Mouse (Mus musculus): ENCODE results near the gene Pepd.
A peak's percentile ranks its signal among the peaks of the same experiment; 100 is the strongest.
"Not testable (repeated sequence)": the region's sequence is repeated elsewhere in the genome, so short reads cannot be mapped to it uniquely, and the experiment has no call there.

Pepd gene

DNA sequence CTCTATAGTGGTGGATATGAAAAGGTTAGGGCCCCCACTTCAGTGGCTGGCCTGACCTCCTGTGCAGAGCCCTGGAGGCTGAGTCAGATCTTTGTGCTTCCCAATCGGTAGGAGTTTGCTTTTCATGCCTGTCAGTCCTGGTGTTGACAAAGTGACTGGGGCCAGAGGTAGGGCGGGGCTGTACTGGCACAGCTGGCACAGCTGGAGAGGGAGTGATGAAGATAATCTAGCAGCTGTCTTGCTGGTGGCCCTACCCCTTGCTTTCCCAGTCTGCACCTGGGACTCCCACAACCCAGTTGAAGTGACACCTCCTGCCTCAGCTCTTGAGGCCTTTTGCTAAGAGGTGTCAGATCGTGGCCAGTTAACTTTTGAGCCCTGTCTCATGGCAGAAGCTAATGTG lies 21.0 kb downstream of the Pepd start:
- no peak for DNase-seq

DNA sequence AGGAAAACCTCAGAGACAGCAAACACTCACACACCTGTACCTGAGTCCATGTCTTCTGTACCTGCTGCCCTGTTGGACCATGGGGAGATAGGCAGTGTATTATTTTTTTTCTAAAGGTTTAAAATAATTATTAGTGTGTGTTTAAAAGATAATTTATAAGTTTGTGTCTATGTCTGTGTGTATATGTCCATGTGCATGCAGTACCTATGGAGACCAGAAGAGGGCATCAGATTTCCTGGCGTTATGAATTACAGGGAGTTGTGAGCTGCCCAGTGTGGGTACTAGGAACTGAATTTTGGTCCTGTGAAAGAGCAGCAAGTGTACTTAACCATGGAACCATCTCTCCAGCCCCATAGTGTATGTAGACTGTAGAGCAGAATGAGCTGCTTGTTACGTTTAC lies 24.2 kb downstream of the Pepd start:
- DNase-seq: no peak

DNA sequence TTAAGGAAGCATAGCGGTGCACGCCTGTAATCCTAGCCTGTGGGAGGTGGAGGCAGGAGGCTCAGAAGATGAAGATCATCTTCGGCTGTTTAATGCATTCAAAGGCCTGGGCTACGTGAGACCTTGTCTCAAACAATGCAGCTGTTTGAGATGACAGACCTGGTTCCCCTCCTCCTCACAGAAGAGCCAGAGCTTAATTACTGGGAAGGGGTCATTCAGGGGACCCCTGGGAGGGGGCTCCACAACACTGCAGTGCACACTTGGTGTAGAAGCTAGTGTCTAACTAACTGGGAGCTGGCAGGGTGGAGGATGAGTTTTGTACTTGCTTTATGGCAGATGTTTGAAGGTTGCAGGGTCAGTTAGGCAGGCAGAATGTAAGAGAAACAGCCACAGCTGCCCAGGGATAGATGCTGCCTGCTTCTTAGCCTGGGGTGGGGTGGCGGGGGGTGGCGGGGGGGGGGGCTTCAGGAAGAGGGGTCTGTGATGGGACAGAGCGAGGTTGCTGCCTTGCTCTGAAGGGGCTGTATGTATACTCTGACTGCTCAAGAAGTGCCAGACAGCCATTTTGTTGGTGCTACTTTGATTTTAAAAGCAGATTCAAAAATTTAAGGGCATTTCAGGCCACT lies 26.6 kb downstream of the Pepd start:
- DNase-seq: no peak

DNA sequence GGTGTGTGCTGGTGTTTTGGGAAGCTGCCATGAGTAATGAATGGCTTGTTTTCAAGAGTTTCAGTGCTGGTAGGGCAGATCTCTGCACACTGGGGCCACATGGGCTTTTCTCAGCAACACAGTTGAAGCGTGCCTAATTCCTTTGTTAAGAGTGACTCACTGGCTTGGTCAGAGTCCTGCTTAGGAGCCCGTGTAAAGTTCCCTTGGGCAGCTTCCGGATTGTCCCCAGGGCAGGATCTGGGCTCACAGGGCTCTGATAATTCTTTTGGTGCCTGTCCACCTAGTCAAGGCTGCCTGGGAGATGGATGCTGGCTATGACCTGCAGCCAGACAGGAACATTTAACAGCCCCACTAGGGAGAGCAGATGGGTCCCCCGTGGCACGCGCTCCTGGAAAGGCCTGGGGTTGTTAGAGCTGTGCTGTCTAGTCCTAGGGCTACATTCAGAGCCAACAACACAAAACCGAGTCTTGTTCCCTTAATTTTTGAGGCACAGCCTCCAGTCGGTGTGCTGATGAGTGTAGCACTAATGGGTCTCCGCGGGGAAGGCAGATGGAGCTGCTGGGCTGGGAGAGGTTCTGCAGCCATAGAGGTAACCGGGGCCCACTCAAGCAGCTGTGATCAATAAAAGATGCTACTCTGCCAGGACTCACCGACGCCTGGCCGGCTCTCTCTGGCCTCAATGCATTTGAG lies 27.2 kb downstream of the Pepd start:
- peak; percentile 49 for DNase-seq

DNA sequence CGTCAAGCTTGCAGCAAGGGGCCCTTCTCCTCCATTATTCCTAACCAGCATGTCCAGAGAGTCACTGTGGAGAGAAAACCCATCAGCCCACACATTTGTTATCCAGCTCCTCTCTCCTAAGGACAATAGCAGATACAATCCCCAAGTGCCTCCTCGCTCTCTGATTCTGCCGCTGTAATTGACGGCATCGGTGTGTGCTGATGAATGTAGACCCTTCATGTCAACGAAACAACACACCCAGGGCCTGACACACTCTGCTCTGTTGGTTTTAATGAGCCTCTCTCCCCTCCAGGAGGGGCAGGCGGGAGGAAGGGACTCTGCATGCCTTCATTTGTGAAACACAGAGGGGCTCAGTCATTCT lies 27.8 kb downstream of the Pepd start:
- no peak for DNase-seq

DNA sequence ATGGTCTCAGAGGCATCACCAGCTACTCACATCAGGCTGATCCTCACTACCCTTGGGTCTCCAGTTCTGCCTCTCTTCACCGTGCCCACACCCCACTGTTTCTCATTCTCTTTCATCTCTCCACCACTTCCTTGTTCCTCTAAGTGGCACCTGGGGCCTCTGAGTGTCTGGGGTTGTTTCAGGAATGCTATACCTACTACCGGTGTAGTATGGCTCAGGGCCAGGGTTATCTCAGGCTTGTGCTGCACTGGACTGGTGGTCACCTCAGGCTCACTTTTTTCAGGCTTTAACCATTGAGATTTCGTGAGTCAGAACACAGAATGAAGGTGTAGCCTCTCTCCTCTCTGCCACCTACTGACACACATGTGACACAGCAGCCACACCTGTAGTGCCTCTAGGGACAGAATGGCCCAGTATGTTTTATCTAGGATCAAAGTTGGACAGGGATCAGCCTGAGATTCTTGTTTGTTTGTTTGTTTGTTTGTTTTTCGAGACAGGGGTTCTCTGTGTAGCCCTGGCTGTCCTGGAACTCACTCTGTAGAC lies 31.5 kb downstream of the Pepd start:
- no peak for DNase-seq

DNA sequence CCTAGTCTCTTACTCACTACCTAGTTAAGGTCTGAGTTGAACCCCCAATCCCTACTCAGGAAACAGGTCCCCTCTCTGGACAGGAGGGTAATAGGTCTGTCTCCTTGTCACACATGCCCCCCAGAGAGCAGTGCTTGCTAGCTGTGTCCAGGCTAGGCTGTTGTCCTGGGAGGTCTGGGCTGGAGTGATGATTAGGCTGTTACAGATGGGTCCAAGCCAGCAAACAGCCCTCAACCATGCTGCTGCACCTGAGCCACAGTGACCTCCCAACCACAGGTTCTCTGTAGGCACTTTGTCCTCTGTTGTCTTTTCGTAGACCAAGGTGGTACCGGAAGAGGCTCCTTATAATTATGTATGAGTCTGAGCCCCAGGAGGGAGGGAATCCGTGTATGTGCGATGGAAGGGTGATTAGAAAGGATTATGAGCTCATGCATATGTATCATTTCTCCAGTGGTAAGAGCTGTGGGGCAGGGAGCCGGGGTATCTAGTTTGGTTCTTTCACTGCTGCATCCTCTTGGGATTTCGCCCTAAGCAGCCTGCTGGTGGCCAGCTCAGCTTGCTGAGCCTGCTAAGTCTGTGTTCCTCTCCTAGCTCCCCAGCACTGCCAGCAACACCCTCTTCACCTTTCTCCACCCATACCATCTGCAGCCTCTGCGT lies 34.2 kb downstream of the Pepd start:
- no peak for DNase-seq

DNA sequence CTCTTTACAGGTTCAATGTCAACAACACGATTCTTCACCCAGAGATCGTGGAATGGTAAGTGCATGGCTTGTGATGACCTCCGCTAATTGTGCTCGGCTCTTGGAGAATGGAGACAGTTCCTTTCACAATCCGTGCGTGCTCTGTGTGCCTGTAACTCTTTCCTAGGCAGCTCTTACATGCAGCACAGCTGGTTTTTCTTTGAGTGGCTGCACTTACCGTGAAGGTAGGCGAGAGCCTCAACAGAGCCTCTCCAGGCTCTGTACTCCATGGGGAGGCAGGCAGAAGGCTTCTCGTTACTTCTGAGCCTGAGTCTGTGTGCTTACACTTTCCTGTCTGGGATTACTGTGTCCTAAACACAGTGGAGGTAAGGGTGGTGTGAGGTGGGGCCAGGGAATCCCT lies 42.4 kb downstream of the Pepd start:
- DNase-seq: no peak

DNA sequence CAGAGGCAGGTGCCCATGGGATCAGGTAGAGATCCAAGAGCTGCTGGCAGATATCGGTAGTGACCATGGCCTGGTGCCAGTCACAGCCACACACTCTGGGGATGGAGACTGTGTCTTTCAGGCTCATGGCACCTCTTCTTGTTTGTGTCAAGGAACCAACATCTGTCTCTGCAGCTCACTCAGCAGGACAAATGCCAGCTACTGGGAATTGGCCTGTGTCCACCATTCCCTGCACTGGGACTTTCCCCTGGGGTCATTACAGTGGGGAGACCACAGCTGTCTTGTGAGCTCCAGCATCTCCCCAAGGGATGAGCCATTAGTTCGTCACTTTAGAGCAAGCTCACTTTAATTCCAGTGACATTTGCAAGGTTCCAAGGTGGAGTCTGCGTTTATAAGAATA lies 43.1 kb downstream of the Pepd start:
- no peak for DNase-seq

DNA sequence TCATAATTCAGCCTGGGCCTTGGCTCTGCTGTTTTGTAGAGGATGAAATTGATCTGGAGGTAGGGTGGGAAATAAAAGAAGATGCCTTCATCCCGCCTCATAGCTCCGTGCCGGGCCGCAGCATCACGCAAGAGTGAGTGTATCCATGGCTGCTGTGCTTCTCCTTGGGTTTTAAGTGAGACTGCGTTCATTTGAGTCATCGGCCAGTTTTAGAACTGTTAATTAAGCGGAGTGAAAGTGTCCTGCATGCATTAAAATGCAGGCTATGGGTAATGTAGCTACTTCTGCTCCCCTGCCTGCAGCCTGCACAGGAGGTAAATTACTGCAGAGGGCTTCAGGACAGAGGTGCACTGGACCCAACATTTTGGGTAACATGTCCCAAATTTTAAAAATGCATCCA lies 45.0 kb downstream of the Pepd start:
- no peak for DNase-seq

DNA sequence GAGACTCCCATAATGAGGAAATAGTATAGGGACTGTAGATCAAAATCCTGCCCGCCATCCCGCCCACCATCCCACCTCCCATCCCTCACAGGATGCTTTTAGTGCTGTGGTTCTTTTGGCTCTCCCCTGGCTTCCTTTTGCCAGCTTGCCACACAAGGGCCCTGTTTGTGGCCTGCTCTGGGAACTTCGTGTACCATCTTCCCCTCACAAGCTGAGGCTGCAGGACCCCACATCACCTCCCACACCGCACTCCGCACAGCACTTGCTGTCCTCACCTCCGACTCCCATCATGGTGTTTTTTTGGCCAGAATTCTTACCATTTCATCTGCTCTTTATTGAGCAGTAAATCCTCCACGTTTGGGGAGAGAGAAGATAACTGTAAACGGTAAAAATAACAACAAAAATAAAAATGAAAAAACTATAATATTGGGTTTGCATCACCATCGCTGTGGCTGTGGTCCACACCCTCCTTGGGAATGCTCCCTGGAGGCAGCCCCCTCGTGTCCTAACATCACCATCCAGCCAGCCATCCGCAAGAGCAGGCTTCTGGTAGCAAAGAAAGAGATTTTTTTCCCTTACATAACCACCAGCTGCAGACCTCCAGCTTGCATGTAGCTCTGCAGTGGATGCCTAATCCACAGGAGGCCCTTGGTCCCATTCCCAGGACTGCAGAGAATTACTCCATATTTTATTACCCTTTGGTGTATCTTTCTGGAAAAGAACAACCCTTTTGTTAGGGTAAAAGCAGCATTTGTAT lies 51.9 kb downstream of the Pepd start:
- no peak for DNase-seq

DNA sequence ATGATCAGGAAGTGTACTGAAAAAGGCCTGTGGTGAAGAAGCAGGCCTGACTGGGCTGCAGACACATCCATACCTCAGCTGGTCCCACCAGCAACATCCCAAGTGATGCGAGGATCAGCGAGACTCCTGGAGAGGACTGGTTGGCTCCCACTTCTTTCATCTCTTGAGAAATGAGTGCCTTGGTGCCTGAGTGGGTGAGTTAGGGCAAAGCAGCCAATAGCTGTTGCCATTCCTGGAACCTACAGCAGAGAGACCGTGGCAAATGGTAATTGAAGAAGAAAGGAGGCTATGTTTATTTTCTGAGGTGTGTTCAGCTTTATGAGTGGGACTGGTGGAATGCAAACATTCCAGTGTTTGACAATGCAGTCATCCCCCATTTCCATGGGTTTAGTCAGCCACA lies 55.2 kb downstream of the Pepd start:
- no peak for DNase-seq

DNA sequence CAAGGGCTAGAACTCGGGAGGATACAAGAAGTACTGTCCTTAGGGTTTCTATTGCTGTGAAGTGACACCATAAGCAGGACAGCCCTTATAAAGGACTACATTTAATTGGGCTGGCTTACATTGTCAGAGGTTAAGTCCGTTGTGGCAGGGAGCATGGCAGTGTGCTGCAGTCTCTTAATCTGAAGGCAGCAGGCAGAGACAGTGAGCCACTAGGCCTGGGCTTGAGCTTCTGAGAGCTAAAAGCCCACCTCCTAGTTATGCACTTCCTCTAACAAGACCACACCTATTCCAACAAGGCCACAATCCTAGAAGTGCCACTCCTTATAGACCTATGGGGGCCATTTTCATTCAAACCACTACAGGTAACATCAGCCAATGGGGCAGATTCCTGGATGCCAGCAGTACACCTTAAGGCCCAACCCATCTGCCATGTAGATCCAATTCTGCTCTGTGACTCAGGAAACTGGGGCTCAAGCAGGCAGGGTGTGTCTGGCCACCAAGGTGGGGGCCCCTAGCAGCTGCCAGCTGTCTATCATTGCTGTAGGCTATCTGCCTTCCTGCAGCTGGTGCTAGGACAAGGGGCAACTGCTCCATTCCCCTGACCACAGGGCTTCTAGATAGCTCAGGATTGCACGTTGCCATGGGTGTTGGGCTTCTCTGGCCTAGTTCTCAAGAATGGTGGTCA lies 56.7 kb downstream of the Pepd start:
- DNase-seq: no peak

DNA sequence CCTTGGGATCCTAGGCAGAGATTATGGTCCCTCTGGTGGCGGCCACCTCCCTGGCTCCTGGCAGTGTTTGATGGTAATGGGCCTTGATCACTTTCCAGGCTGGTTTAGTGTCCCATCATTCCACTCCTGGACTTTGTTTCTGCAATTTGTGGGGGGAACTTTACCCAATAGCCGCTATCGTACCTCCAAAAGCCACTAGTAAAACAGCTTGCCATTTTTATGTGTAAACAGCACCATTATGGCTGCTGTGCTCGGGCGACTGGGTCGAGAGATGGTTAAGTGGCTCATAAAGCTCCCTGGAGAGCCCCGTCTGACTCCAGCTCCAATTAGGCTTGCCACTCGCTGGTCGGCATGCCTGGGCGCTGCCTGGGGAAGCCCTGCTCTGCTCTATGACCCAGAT lies 59.6 kb downstream of the Pepd start:
- DNase-seq: no peak

DNA sequence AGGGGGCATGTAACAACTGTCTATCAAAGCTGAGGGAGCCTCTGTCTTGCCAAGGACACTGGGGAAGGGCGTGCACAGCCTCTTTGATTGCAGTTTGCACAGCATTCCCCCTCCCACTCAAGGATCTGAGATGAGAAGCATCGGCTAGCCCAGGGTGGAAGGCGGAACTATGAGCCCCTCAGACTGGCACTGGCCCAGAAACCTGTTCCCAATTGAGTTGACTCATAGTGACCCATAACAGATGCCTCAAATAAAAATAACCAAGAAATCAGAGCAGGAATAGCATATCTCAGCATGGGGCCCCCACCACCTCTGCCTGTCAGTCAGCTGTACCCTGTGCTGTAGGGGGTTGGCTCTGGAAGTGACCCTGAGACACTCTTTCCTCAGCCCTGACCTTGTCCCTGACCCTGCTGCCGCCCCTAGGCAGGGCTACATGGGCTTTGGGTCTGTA lies 60.8 kb downstream of the Pepd start:
- no peak for DNase-seq

DNA sequence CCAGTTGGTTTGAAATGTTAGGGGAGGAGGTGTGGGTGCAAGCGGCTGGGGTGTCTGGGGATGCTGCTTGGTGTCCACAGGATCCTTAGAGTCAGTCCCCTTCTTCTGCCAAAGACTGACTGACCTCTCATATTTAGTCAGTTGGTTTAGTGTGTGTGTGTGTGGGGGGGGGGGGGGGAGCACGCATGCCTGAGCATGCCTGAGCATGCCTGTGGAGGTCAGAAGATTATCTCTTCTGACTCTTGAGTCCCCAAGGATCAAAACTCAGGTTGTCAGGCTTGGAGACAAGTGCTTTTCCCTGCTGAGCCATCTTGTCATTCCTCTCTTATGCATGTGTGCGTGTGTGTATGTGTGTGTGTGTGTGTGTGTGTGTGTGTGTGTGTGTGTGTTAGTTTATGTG lies 61.7 kb downstream of the Pepd start:
- DNase-seq: no peak

DNA sequence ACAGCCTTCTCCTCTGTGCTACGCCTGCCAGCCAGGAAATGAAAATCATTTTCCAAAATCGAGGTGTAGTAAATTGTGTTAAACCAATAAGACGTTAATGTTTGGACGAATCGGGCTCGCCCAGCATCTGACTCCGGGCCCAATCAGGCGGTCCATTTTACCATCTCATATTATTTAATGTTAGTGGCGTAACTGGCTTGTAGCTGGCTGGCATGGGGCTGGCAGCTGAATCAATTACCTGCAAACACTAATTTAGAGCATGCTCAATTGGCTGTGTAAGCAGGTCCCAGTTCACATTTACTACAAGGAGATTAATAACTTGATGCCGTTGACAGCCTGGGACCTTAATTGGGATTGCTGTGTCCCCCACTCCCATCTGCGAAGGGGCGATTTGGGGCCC lies 63.7 kb downstream of the Pepd start:
- no peak for DNase-seq

DNA sequence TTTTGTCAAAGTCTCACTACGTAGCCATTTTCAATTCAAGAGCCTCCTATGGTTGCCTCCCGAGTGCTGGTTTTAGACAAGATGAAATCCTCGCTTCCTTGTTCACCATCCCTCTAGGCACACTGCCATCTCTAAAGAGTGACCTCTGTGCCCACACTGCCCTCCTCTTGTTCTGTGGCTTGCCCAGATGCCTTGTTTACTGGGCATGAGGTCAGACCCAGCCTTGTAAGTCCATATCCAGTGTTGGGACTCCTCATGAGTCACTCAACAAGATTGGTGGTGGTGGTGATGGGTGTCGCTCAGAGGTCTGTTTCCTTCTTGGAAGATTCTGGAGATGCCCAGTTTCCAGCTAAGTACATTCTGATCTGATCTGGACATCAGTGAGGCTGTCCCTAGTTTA lies 65.2 kb downstream of the Pepd start:
- no peak for DNase-seq

DNA sequence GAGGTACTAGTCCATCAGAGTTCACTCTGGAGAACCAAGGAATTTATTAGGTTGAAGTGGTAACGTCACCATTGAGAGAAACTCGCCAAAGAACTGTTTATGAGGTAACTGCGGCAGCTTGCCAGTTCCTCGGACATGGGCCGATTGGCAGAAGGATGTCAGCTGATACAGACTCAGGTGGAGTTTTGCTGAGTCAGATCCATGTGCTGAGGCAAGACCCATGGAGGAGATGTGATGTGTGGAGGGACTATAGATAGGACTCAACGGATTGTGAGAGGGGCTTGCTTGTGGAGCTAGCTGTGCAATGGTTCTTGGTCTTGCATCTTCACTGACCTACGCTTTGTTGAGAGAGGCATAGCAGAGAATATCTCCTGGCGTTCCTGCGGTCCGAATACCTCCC lies 69.6 kb downstream of the Pepd start:
- DNase-seq: no peak

DNA sequence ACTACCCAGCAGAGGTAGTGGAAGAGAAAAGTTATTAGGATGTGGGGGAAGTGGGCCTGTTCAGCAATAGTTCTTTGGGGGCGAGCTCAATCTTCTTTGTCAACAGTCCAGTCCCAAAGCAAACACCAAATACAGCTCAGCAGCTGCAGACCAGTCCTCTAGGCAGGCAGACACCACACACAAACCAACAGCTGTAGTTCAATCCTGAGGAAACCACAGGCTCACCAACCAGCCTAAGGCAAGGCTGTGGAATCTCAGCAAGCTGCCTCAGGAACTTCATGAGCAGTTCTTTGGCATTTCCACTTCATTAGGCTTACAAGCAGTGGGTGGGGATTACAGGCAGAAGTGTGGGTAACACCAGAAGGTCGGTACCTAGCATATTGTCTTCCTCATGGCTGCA lies 70.2 kb downstream of the Pepd start:
- DNase-seq: not testable (repeated sequence)

DNA sequence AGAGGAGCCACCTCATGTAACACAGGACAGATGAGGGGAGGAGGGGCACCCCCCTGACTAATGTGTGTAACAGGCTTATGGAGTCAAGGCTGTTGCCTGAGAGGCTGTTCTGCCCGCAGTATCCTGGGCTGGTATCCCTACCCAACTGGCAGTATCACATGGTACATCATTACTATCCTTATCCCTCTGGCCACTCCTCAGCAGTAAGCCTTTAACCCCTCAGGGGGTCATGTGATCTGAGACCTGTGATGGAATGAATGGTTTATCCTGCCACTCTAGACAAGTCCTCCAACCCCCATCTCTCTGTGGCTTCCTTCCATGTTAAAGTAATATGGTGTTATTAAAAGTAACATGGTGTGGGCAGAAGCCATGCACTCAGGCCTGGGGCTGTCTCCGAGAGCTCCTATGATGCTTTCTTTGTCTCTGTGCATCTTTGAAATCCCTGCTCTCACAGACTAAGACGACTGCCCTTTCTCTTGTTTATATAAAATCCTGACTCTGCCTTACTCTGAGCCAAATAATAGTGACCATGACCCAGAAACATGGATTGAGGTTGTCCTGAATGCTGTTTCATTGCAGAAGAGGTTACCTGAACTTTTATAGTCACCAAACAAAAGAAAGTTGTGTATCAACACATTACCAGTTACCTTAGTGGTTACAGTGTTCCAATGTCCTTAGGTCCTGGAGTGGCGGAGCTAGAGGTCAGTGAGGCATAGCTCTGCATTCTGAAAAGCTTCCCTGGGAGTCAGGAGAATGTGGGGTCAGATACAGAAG lies 71.7 kb downstream of the Pepd start:
- no peak for DNase-seq

DNA sequence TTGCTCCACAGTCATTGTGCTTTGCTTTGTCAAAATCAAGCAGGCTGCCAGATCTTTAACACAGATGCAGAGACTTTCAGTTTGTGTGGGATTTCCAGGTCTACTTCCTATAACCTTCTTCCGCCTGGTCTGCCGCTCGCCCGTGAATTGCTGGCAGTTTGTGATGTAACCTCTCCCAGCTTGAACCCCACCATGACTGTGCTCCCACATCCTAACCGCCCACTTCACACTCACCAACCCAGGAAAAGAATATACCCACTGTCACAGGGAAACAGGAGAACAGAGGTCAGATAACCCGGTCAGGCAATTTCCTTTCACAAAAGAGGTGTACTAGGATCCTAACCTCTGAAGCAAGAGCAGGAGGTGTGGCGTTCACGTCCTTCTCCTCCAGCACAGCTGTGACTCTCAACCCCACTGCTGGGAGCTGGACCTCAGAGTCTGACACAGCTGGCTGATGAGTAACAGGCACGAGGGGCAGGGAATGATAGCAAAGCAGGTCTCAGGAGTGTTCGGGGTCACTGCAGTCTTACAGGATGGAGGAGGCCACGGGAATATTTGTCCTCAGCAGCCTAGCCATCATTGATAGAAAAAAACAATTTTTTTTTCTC lies 72.5 kb downstream of the Pepd start:
- DNase-seq: peak; percentile 34
